Mouse (Mus musculus) G1E (cell line): ENCODE data around the gene Kcnc1.

Experiments used
- CTCF ChIP-seq: IDR thresholded peaks from 2 replicates; pipeline ENCODE4 v1.5.1; 2012; ENCODE audit warnings: low read depth, low read length, inconsistent platforms, mixed read lengths
- GATA2 ChIP-seq: IDR thresholded peaks from 2 replicates; pipeline ENCODE4 v1.6.1; 2012; ENCODE audit warnings: low read depth, low read length, inconsistent platforms, borderline replicate concordance
- TAL1 ChIP-seq: conservative IDR thresholded peaks from 2 replicates; pipeline ENCODE4 v1.6.1; 2012; ENCODE audit warnings: low read depth, low read length, inconsistent platforms, mixed read lengths

DNA sequence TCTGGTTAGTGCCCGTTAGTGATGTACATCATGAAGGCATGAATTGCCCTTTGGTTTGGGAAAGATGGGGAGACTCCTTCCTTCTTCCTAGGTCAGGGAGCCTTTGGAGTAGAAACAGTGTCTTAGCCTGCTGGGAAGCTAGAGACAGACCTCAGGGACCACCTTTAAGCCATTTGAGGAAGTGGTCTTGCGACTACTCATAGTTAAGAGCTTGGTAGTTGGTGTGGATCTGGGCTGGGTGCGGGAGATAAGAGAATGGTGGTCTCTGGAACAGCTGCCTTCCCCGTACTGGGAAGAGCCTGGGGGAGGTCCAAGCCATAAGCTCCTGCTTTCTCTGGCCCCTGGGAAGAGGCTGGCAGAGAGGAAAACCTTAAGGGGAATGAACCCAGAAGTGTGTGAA, 2.3 kb downstream of the Kcnc1 start:
- no peak for TF ChIP-seq CTCF
- TF ChIP-seq GATA2 = no peak
- no peak for TF ChIP-seq TAL1
